Mouse (Mus musculus) forelimb bud, embryonic 11.5 days (tissue): Measurements from ENCODE around the gene Tmem163.

Source experiments
- DNase-seq: peaks from one replicate; pipeline ENCODE4 v3.0.0-alpha.2; 2012; ENCODE audit warnings: low read depth, low spot score

The Tmem163 gene

GRCm38 (mm10) chr1:127500701-127501100, 178.6 kb downstream of the Tmem163 start:
- DNase-seq, result no peak

DNA sequence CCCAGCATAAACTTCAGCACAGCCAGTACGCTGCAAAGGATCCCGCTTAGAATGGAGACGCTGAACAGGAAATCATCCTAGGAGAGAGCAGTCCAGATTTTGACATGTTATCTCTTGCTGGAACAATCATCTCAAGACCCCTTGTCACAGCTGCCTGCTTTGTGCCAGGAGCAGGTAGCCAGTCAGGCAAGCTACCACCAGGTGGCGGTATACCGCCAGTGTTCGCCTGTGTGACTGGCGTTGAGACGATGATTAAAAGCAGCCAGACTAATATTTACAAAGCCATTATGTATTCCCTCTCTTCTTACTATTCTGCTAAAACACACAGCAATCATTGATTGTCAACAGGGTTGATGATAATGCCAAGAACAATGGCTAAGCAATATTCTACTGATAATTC, 179.1 kb downstream of the Tmem163 start:
- peak; percentile 78 for DNase-seq

GRCm38 (mm10) chr1:127498746-127499145, 180.6 kb downstream of the Tmem163 start:
- DNase-seq, result no peak

GRCm38 (mm10) chr1:127496737-127497543, 182.4 kb downstream of the Tmem163 start:
- peak; percentile 78 for DNase-seq

DNA sequence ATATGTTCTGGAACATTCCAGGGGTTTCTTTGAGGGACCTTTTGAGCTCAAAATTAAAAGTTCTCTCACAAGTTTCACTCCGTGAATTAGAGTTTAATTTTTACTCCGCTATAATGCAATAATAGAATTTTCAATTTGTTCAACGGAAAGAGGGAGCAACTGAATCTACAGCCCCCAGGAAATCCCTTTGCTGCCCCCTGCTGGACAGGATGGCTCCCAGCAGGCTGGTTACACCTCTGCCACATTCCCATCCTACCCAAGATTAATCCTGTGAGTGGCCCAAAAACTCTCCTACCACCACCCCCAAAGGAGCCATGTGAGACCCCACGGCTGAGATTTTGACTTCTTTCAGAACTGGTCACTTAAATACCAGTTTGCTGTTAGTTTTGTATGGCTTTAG, 192.2 kb downstream of the Tmem163 start:
- peak; percentile 11 for DNase-seq

DNA sequence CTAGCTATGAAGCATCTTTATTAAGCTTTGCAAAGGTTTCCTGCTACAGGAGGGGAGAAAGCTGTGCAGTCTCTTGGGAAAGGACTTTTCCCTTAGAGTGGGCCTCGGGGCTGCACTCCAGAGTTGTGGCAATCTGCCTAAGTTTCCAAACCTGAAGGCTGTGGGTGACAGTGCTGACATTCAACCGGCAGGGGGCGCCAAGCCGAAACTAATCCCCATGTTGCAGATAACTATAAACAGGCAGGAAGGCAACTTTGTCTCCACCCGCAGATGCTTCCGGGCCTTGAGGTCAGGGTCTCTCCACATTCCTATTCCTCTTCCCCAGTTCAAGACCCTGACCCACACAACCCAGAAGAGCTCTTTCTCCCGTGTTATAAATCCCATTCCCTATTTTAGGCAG, 194.5 kb downstream of the Tmem163 start:
- peak; percentile 44 for DNase-seq

DNA sequence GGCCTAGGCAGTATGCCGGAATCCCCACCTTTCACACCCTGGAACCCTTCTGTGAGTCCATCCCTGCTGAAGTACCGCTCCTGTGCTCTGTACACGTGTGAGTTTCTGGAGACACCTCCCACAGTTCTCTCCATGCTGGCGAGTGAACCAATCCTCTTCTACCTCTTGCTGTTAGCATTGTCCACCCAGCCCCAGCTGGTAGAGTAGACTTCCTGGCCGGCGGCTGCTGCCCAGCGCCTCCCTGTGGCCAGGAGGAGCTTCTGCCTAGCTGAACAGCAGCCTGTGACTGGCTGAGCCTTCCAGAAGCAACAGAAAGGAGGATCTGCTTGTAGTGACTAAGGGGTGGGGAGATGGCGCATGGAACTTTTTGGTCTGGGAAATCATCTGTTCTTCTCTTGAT, 195.2 kb downstream of the Tmem163 start:
- no peak for DNase-seq

- DNase-seq, result no peak
Observed at GRCm38 (mm10) chr1:127482911-127483310, 196.4 kb downstream of the Tmem163 start.

DNA sequence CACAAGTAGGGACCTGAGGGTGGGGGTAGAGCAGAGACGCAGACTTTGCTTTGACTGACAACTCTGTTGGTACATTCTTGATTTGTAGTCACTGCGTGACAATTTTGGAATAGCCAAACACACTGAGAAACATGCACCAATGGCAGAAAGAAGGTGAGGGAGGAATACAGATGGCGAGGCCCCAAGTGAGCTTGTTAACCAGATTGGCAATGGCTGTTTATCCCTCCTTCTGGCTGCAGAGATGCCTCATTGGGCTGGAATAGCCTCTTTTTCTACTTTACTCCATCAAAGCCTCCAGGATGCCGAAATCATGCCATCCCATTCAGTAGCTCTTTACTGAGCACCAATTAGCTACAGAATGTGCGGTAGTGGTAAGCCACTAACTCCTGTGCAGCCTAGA, 203.6 kb downstream of the Tmem163 start:
- DNase-seq, result no peak

- no peak for DNase-seq
Observed at GRCm38 (mm10) chr1:127470175-127470574, 209.2 kb downstream of the Tmem163 start.

- no peak for DNase-seq
Observed at GRCm38 (mm10) chr1:127467238-127467637, 212.1 kb downstream of the Tmem163 start.

GRCm38 (mm10) chr1:127465292-127465691, 214.1 kb downstream of the Tmem163 start:
- no peak for DNase-seq

- DNase-seq, result no peak
Observed at GRCm38 (mm10) chr1:127464041-127464440, 215.3 kb downstream of the Tmem163 start.

GRCm38 (mm10) chr1:127461017-127461416, 218.3 kb downstream of the Tmem163 start:
- DNase-seq, result no peak

DNA sequence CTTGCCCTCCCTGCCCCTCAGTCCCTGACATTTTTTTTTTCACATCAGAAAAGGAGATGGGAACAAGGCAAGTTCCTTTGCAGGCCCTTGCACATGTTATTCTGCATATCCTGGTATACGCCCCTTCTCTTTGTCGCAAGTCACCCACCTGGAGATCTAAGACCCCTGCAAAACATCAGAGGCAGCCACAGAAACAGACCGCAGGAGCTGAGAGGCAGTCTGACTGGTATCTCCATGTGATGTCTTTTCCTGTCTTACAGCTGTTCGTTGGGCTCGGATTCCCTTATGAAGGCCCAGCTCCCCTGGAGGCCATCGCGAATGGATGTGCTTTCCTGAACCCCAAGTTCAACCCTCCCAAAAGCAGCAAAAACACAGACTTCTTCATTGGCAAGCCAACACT, 219.8 kb downstream of the Tmem163 start:
- no peak for DNase-seq

DNA sequence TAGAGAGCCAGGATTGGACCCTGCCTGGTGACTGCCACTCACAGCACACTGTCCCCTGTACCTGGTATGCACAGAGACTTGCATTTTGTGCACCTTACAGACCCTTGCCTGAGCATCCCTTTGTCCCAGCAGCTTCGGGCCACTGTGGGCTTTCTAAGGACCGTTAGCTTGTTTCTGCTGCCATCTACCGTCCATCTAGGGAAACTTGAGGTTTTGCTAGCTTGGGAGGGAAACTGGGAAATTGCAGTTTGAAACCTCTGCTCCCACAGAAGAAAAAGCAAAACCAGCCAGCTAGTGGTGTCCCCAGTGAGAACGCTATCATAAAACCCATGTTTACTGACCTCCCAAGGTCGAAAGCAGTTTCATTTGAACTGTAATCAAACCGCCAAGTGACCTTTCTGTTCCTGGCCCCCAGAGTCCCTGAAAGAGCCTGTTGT, 220.3 kb downstream of the Tmem163 start:
- DNase-seq, result peak; percentile 83

- DNase-seq, result no peak
Observed at GRCm38 (mm10) chr1:127453397-127453796, 226.0 kb downstream of the Tmem163 start.

GRCm38 (mm10) chr1:127444836-127445485, 234.4 kb downstream of the Tmem163 start:
- DNase-seq, result peak; percentile 58

GRCm38 (mm10) chr1:127442880-127443877, 236.2 kb downstream of the Tmem163 start:
- DNase-seq, result peak; percentile 71

DNA sequence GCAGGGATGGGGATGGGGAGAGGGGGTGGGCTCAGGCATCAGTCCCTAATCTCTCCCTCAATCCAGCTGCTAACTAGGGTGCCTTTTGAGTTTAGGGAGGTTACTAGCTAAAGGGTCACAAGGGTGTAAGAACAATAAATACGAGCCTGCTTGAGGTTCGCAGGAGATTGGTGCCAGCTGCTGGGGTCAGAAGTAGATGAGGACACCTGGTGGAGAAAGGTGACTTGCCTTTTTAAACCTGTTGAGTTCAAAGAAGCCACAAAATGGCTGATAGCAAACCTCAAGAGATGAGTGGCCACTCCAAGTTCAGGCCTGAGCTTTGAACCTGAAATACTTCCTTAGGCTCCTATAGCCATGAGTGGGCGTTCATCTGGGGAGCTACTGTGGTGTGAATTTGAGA, 237.6 kb downstream of the Tmem163 start:
- no peak for DNase-seq

DNA sequence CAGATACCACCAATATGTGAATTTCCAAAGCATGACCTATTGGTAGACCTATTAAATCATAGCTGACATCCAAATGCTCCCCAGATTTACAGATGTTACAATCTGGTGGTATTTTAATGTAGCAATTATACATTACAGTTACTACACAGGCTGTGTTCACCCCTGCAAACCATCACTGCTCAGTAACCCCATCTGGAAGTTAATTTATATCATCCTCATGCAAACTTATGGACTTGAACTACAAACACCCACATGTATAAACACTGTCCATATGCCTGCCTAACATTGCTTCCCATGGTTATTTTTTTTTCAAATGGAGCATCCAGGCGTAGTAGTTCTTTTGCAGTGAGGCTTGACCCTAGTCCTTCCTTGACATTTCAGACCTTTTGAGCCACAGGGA, 238.3 kb downstream of the Tmem163 start:
- DNase-seq, result peak; percentile 13

DNA sequence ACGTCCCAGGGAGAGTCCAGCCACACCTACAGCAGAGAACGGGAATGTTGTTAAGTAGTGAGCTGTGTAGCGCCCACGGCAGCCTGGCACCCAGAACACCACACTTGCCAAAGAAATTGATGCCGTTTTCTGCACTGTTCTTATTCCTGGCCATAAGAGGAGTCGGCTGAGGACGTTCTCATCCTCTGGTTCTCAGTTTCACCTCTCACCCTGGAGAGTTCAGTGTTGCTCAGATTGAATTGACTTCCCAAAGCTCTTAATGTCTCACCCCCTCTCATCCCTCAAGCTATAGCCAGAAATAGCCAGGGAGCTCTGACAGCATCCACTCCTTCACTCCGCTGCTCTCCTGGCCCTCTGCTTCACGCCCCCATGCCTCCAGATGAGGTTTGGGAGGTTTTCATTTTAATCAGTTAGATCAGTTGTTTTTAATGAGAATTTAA, 239.9 kb downstream of the Tmem163 start:
- DNase-seq, result no peak
